Comparison of ENCODE assay signal across 25 mouse cellular contexts in genomic region chr4:57183493-57183892, GRCm38 (mm10). TPM values are rescaled to one million over a fixed set of nuclear protein-coding genes. Genes with fewer than 3 reads are reported as not detected.
DNase-seq lines count a peak whose midpoint lies in the region; ATAC-seq and TF ChIP-seq lines count a peak whose summit lies in the region.
"Had no signal": no experiment of that assay in that cellular context is flagged by ENCODE, and none has a peak within 500 bp of the region (broad histone marks: within the 10 kb centered on the region; RNA-seq: fewer than 3 reads in every experiment).

No protein-coding gene starts in this region.

- no peaks in the 10 kb centered on the region for H3K27me3 ChIP-seq in midbrain, postnatal 0 days (ENCODE audit: insufficient read depth, low read length)
- H3K27me3 ChIP-seq in midbrain, embryonic 16.5 days (ENCODE audit: control insufficient read depth, insufficient read depth, low read depth, low read length): no peaks in the 10 kb centered on the region
- H3K27me3 ChIP-seq in forebrain, embryonic 15.5 days: no peaks in the 10 kb centered on the region
- H3K27me3 ChIP-seq: embryonic facial prominence, embryonic 12.5 days; hindbrain, embryonic 15.5 days; limb, embryonic 12.5 days; neural tube, embryonic 12.5 days; Patski had no signal

- 71% methylated on average over 4 of the region's 4 CpGs for WGBS in midbrain, postnatal 0 days
- 86% methylated on average over 4 of the region's 4 CpGs for WGBS in midbrain, embryonic 16.5 days
- 86% methylated on average over 4 of the region's 4 CpGs for WGBS in forebrain, embryonic 15.5 days

- H3K9ac ChIP-seq in midbrain, postnatal 0 days (replicated peaks; ENCODE audit: low read length, poor library complexity, severe bottlenecking): no peak overlapping the region
- no peak overlapping the region for H3K9ac ChIP-seq in midbrain, embryonic 16.5 days (ENCODE audit: low read depth, low read length)
- H3K9ac ChIP-seq in forebrain, embryonic 15.5 days (replicated peaks): no peak overlapping the region
- H3K9ac ChIP-seq: embryonic facial prominence, embryonic 12.5 days; hindbrain, embryonic 15.5 days; limb, embryonic 12.5 days; liver, embryonic 14.5 days; neural tube, embryonic 12.5 days had no signal

- no peaks in the 10 kb centered on the region for H3K36me3 ChIP-seq in midbrain, postnatal 0 days (ENCODE audit: insufficient read depth, low read length)
- H3K36me3 ChIP-seq in midbrain, embryonic 16.5 days (ENCODE audit: control insufficient read depth, insufficient read depth, low read length): no peaks in the 10 kb centered on the region
- H3K36me3 ChIP-seq in forebrain, embryonic 15.5 days: no peaks in the 10 kb centered on the region
- H3K36me3 ChIP-seq: embryonic facial prominence, embryonic 12.5 days; hindbrain, embryonic 15.5 days; limb, embryonic 12.5 days; midbrain, embryonic 10.5 days; neural tube, embryonic 12.5 days had no signal

- H3K4me3 ChIP-seq in midbrain, postnatal 0 days (ENCODE audit: low read depth, low read length): no peak overlapping the region
- H3K4me3 ChIP-seq in midbrain, embryonic 16.5 days (ENCODE audit: low read depth, low read length): no peak overlapping the region
- H3K4me3 ChIP-seq in forebrain, embryonic 15.5 days: no peak overlapping the region
- H3K4me3 ChIP-seq: embryonic facial prominence, embryonic 12.5 days; hindbrain, embryonic 15.5 days; limb, embryonic 12.5 days; midbrain, embryonic 10.5 days; neural tube, embryonic 12.5 days had no signal

- H3K4me1 ChIP-seq in midbrain, postnatal 0 days (ENCODE audit: insufficient read depth, low read length): no peaks in the 10 kb centered on the region
- H3K4me1 ChIP-seq in midbrain, embryonic 16.5 days (ENCODE audit: control insufficient read depth, insufficient read depth, low read length): no peaks in the 10 kb centered on the region
- no peaks in the 10 kb centered on the region for H3K4me1 ChIP-seq in forebrain, embryonic 15.5 days
- H3K4me1 ChIP-seq: hindbrain, embryonic 15.5 days; neural tube, embryonic 12.5 days had no signal

- no peak overlapping the region for H3K4me2 ChIP-seq in midbrain, postnatal 0 days (ENCODE audit: low read depth, low read length, poor library complexity, severe bottlenecking)
- no peak overlapping the region for H3K4me2 ChIP-seq in midbrain, embryonic 16.5 days (ENCODE audit: low read length)
- H3K4me2 ChIP-seq in forebrain, embryonic 15.5 days (replicated peaks): no peak overlapping the region
- H3K4me2 ChIP-seq: embryonic facial prominence, embryonic 12.5 days; hindbrain, embryonic 15.5 days; limb, embryonic 12.5 days; neural tube, embryonic 12.5 days had no signal

- H3K27ac ChIP-seq in midbrain, postnatal 0 days (ENCODE audit: low read depth, low read length): no peak overlapping the region
- no peak overlapping the region for H3K27ac ChIP-seq in midbrain, embryonic 16.5 days (ENCODE audit: low read length)
- no peak overlapping the region for H3K27ac ChIP-seq in forebrain, embryonic 15.5 days (replicated peaks)
- H3K27ac ChIP-seq: embryonic facial prominence, embryonic 12.5 days; hindbrain, embryonic 15.5 days; limb, embryonic 12.5 days; liver, embryonic 14.5 days; macrophage; midbrain, embryonic 10.5 days; neural tube, embryonic 12.5 days had no signal

- H3K9me3 ChIP-seq in midbrain, postnatal 0 days (ENCODE audit: low read length): no peaks in the 10 kb centered on the region
- no peaks in the 10 kb centered on the region for H3K9me3 ChIP-seq in midbrain, embryonic 16.5 days (replicated peaks; ENCODE audit: control insufficient read depth, low read length, poor library complexity, severe bottlenecking)
- no peaks in the 10 kb centered on the region for H3K9me3 ChIP-seq in forebrain, embryonic 15.5 days
- H3K9me3 ChIP-seq: embryonic facial prominence, embryonic 12.5 days; hindbrain, embryonic 15.5 days; limb, embryonic 12.5 days; midbrain, embryonic 10.5 days; neural tube, embryonic 12.5 days had no signal

- intact Hi-C loops in heart, postnatal 36 days (cut with DNase I): no loop called here
- intact Hi-C loops in heart, postnatal 10 days (cut with DNase I): no loop called here

- no peak for TF ChIP-seq CTCF in midbrain, postnatal 0 days (IDR thresholded peaks at IDR 0.05)

- no peak for ATAC-seq in midbrain, postnatal 0 days (ENCODE audit: low FRiP score)
- no peak for ATAC-seq in midbrain, embryonic 16.5 days
- ATAC-seq in forebrain, embryonic 15.5 days (replicated peaks): no peak
- ATAC-seq: CD4-positive, CD25-positive, alpha-beta regulatory T cell, adult 4 months; forebrain, embryonic 16.5 days; intestine, embryonic 16.5 days; Patski had no signal

- DNase-seq in cerebellum, postnatal 10 days: peak; percentile 67 to 76
- no peak for DNase-seq in cerebellum, adult 18-20 months
- DNase-seq in heart, postnatal 36 days: peak; percentile 26 to 32
- no peak for DNase-seq in heart, postnatal 10 days
- DNase-seq in midbrain, postnatal 0 days (ENCODE audit: low spot score): peak; percentile 17
- DNase-seq in c-Kit-positive CD71-positive TER-119-positive erythroid progenitor cells, embryonic 14.5 days (ENCODE audit: low spot score): no peak
- DNase-seq: adrenal gland, postnatal 10 days; heart, postnatal 4 days; kidney, postnatal 4 days; layer of hippocampus, adult 9-11 months; thymus, postnatal 25 days had no signal

RNA-seq across cellular contexts. Expression of gene Epb41l4b, which starts 40.3 kb away (rescaled TPM):
- total RNA-seq in heart, postnatal 36 days (2021): 1 to 10 TPM; 2.8 to 3.3 TPM
- 1 to 10 TPM; 4.3 to 6.1 TPM for total RNA-seq in heart, postnatal 10 days (2021)
- 12.3 and 14.9 TPM in 2 replicates for total RNA-seq in midbrain, postnatal 0 days (2014; rRNA removed)
- polyA plus RNA-seq in midbrain, postnatal 0 days (2015; fragmentation: Nextera tagmentation; extraction: Ambion mirVana): 3.1 and 3.2 TPM in 2 replicates
- polyA plus RNA-seq in midbrain, embryonic 16.5 days (2015; fragmentation: Nextera tagmentation; extraction: Ambion mirVana): 3.1 and 4.3 TPM in 2 replicates
- 0.69 and 0.77 TPM in 2 replicates for polyA plus RNA-seq in forebrain, embryonic 15.5 days (2015; fragmentation: Nextera tagmentation; extraction: Ambion mirVana)
- total RNA-seq: monocyte, adult 5-6 weeks had no signal
- polyA plus RNA-seq: CD4-positive, CD25-positive, alpha-beta regulatory T cell, adult 4 months; macrophage had no signal

Comparison
In these comparisons a context has a peak if more than half of its experiments do, and no peak if none do; other contexts are left out.
1. DNase-seq: peak in cerebellum, postnatal 10 days (2 of 2), heart, postnatal 36 days (2 of 2) and midbrain, postnatal 0 days (single experiment); none in cerebellum, adult 18-20 months (0 of 2), heart, postnatal 10 days (0 of 2) and c-Kit-positive CD71-positive TER-119-positive erythroid progenitor cells, embryonic 14.5 days (single experiment).